Comparison of ENCODE assay signal across 16 mouse cellular contexts in the genomic region with DNA sequence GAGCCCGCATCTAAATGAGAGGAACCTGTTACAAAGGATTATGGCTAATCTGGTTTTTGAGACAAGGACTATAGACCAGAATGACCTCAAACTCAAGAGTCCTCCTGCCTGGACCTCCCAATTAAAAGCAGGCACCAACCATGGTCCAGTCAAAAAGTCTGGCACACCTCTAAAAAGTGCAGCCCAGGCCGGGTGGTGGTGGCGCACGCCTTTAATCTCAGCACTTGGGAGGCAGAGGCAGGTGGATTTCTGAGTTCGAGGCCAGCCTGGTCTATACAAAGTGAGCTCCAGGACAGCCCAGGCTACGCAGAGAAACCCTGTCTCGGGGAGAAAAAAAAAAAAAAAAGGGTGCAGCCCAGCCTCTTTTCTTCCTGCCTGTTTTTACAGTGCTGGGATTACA. TPM values are rescaled to one million over a fixed set of nuclear protein-coding genes. Genes with fewer than 3 reads are reported as not detected.
DNase-seq lines count a peak whose midpoint lies in the region; ATAC-seq and TF ChIP-seq lines count a peak whose summit lies in the region.
"Had no signal": no experiment of that assay in that cellular context is flagged by ENCODE, and none has a peak within 500 bp of the region (broad histone marks: within the 10 kb centered on the region; RNA-seq: fewer than 3 reads in every experiment).

No protein-coding gene starts in this region.

- H3K4me2 ChIP-seq in heart, embryonic 14.5 days (ENCODE audit: low read length): peak overlapping the region; percentile 48; the same call in 1 of the 2 replicates
- no peak overlapping the region; the same call in 1 of the 2 replicates for H3K4me2 ChIP-seq in heart, embryonic 11.5 days
- peak overlapping the region; percentile 51; the same call in 1 of the 2 replicates for H3K4me2 ChIP-seq in liver, embryonic 11.5 days
- no peak overlapping the region for H3K4me2 ChIP-seq in limb, embryonic 11.5 days (ENCODE audit: low read depth, severe bottlenecking)
- H3K4me2 ChIP-seq: forebrain, embryonic 15.5 days; neural tube, embryonic 12.5 days had no signal

- no peaks in the 10 kb centered on the region for H3K9me3 ChIP-seq in heart, embryonic 14.5 days (ENCODE audit: control insufficient read depth, low read length)
- no peaks in the 10 kb centered on the region for H3K9me3 ChIP-seq in heart, embryonic 11.5 days (replicated peaks; ENCODE audit: control insufficient read depth, low read length)
- H3K9me3 ChIP-seq in liver, embryonic 11.5 days (ENCODE audit: control insufficient read depth, low read length): no peaks in the 10 kb centered on the region
- no peaks in the 10 kb centered on the region for H3K9me3 ChIP-seq in E14TG2a.4 (ENCODE audit: low read length)
- no peaks in the 10 kb centered on the region for H3K9me3 ChIP-seq in limb, embryonic 11.5 days (ENCODE audit: control insufficient read depth, low read length)
- H3K9me3 ChIP-seq: forebrain, embryonic 15.5 days; hindbrain, embryonic 15.5 days; neural tube, embryonic 12.5 days had no signal

- H3K9ac ChIP-seq in heart, embryonic 14.5 days (ENCODE audit: low read length): no peak overlapping the region
- H3K9ac ChIP-seq in heart, embryonic 11.5 days (ENCODE audit: low read depth, low read length): no peak overlapping the region; the same call in 1 of the 2 replicates
- no peak overlapping the region for H3K9ac ChIP-seq in liver, embryonic 11.5 days (ENCODE audit: low read depth, low read length)
- H3K9ac ChIP-seq in limb, embryonic 11.5 days (ENCODE audit: low read length): no peak overlapping the region
- H3K9ac ChIP-seq: forebrain, embryonic 15.5 days; hindbrain, embryonic 15.5 days; neural tube, embryonic 12.5 days had no signal

- no peak for DNase-seq in liver, embryonic 11.5 days (ENCODE audit: low spot score)
- no peak for DNase-seq in liver
- peak; percentile 18 for DNase-seq in limb, embryonic 11.5 days (ENCODE audit: low spot score)
- no peak for DNase-seq in layer of hippocampus, postnatal 36 days
- DNase-seq in cerebellum, postnatal 4 days (ENCODE audit: low spot score in 2 of 2): no peak
- DNase-seq: right cerebral cortex, postnatal 14 days had no signal

- peaks cover 14% of the 10 kb centered on the region for H3K27me3 ChIP-seq in heart, embryonic 14.5 days (ENCODE audit: control insufficient read depth, insufficient read depth, low read length)
- peaks cover 5% of the 10 kb centered on the region; the same call in 1 of the 2 replicates for H3K27me3 ChIP-seq in heart, embryonic 11.5 days (ENCODE audit: control insufficient read depth, insufficient read depth, low read length)
- no peaks in the 10 kb centered on the region for H3K27me3 ChIP-seq in liver, embryonic 11.5 days (replicated peaks; ENCODE audit: control insufficient read depth, insufficient read depth, low read length)
- H3K27me3 ChIP-seq in E14TG2a.4 (ENCODE audit: insufficient read depth, low read length): peaks cover 27% of the 10 kb centered on the region
- H3K27me3 ChIP-seq in limb, embryonic 11.5 days (ENCODE audit: control insufficient read depth, insufficient read depth, low read length): no peaks in the 10 kb centered on the region
- H3K27me3 ChIP-seq: forebrain, embryonic 15.5 days; hindbrain, embryonic 15.5 days; neural tube, embryonic 12.5 days had no signal

- H3K4me1 ChIP-seq in heart, embryonic 14.5 days (ENCODE audit: control insufficient read depth in 2 of 2, insufficient read depth in 2 of 2, low read length in 2 of 2): peaks cover 0 to 10% of the 10 kb centered on the region in 2 experiments; a peak in 1 of 4 replicates
- peaks cover 9% of the 10 kb centered on the region for H3K4me1 ChIP-seq in heart, embryonic 11.5 days (ENCODE audit: control insufficient read depth, insufficient read depth, low read length)
- H3K4me1 ChIP-seq in liver, embryonic 11.5 days (replicated peaks; ENCODE audit: control insufficient read depth, insufficient read depth, low read length): peaks cover 10% of the 10 kb centered on the region
- peaks cover 55% of the 10 kb centered on the region for H3K4me1 ChIP-seq in E14TG2a.4 (replicated peaks; ENCODE audit: low read depth, low read length)
- peaks cover 4% of the 10 kb centered on the region; the same call in 1 of the 2 replicates for H3K4me1 ChIP-seq in limb, embryonic 11.5 days (ENCODE audit: control insufficient read depth, insufficient read depth, low read length)
- H3K4me1 ChIP-seq: forebrain, embryonic 15.5 days; neural tube, embryonic 12.5 days had no signal

- no peak for TF ChIP-seq CTCF in E14TG2a.4 (conservative IDR thresholded peaks at IDR 0.05; ENCODE audit: low read length)

- no peak overlapping the region for H3K27ac ChIP-seq in heart, embryonic 14.5 days (replicated peaks in 1 of 2; ENCODE audit: control insufficient read depth in 1 of 2, insufficient read depth in 1 of 2, low read depth in 2 of 2, low read length in 2 of 2)
- no peak overlapping the region for H3K27ac ChIP-seq in heart, embryonic 11.5 days (ENCODE audit: low read depth, low read length)
- H3K27ac ChIP-seq in liver, embryonic 11.5 days (ENCODE audit: low read depth, low read length): no peak overlapping the region
- H3K27ac ChIP-seq in limb, embryonic 11.5 days (replicated peaks; ENCODE audit: low read depth, low read length): no peak overlapping the region
- H3K27ac ChIP-seq: forebrain, embryonic 15.5 days; hindbrain, embryonic 15.5 days; neural tube, embryonic 12.5 days had no signal

- no peak overlapping the region for H3K4me3 ChIP-seq in heart, embryonic 14.5 days (ENCODE audit: control insufficient read depth in 1 of 2, insufficient read depth in 1 of 2, low read depth in 1 of 2, low read length in 2 of 2)
- no peak overlapping the region for H3K4me3 ChIP-seq in heart, embryonic 11.5 days (ENCODE audit: low read depth, low read length)
- no peak overlapping the region for H3K4me3 ChIP-seq in liver, embryonic 11.5 days (ENCODE audit: low read depth, low read length)
- peak overlapping the region; percentile 74; the same call in 1 of the 2 replicates for H3K4me3 ChIP-seq in E14TG2a.4 (replicated peaks; ENCODE audit: low read length)
- H3K4me3 ChIP-seq in limb, embryonic 11.5 days (ENCODE audit: low read depth, low read length): no peak overlapping the region
- H3K4me3 ChIP-seq: forebrain, embryonic 15.5 days; hindbrain, embryonic 15.5 days; neural tube, embryonic 12.5 days had no signal

- 73% methylated on average over 7 of the region's 7 CpGs for WGBS in heart, embryonic 14.5 days
- WGBS in heart, embryonic 11.5 days (ENCODE audit: insufficient replicate concordance): 76% methylated on average over 7 of the region's 7 CpGs
- 66% methylated on average over 7 of the region's 7 CpGs for WGBS in liver, embryonic 11.5 days
- WGBS in limb, embryonic 11.5 days: 73% methylated on average over 7 of the region's 7 CpGs

- no peak for ATAC-seq in heart, embryonic 14.5 days (ENCODE audit: insufficient number of reproducible peaks, insufficient read depth, low FRiP score, low read depth)
- no peak for ATAC-seq in heart, embryonic 11.5 days (replicated peaks; ENCODE audit: insufficient number of reproducible peaks, low FRiP score, low TSS enrichment)
- 0 out of 2 replicates have a peak, but pooled peaks have one; percentile 4 for ATAC-seq in liver, embryonic 11.5 days (replicated peaks; ENCODE audit: low FRiP score)
- ATAC-seq in limb, embryonic 11.5 days (ENCODE audit: insufficient number of reproducible peaks, low FRiP score, low TSS enrichment, low read depth): no peak
- ATAC-seq: forebrain, embryonic 15.5 days had no signal

- H3K36me3 ChIP-seq in heart, embryonic 14.5 days (ENCODE audit: control insufficient read depth, insufficient read depth, low read length): peaks cover 43% of the 10 kb centered on the region
- peaks cover 20% of the 10 kb centered on the region for H3K36me3 ChIP-seq in heart, embryonic 11.5 days (ENCODE audit: control insufficient read depth, insufficient read depth, low read length)
- peaks cover 22% of the 10 kb centered on the region for H3K36me3 ChIP-seq in liver, embryonic 11.5 days (ENCODE audit: control insufficient read depth, insufficient read depth, low read length)
- peaks cover 42% of the 10 kb centered on the region for H3K36me3 ChIP-seq in E14TG2a.4 (ENCODE audit: insufficient read depth, low read length)
- peaks cover 15% of the 10 kb centered on the region for H3K36me3 ChIP-seq in limb, embryonic 11.5 days (ENCODE audit: control insufficient read depth, insufficient read depth, low read length)

RNA-seq across cellular contexts. Expression of gene Carmil2, which starts 0.7 kb away (rescaled TPM):
- polyA plus RNA-seq in heart, embryonic 14.5 days (2014; fragmentation: Nextera tagmentation; extraction: Ambion mirVana): 0.36 and 0.41 TPM in 2 replicates
- polyA plus RNA-seq in heart, embryonic 11.5 days (2014; fragmentation: Nextera tagmentation; extraction: Ambion mirVana): 0.27 and 0.46 TPM in 2 replicates
- polyA plus RNA-seq in liver, embryonic 11.5 days (2014; fragmentation: Nextera tagmentation; extraction: Ambion mirVana): 0.82 and 0.90 TPM in 2 replicates
- polyA plus RNA-seq in limb, embryonic 11.5 days (2014; fragmentation: Nextera tagmentation; extraction: Ambion mirVana): 0.45 and 0.73 TPM in 2 replicates
- total RNA-seq in layer of hippocampus, postnatal 36 days (2021): 10 to 100 TPM; 69.3 to 72.7 TPM

RNA-seq across cellular contexts. Expression of gene Acd, which starts 15.6 kb away (rescaled TPM):
- polyA plus RNA-seq in heart, embryonic 14.5 days (2014; fragmentation: Nextera tagmentation; extraction: Ambion mirVana): 39.7 and 41.7 TPM in 2 replicates
- polyA plus RNA-seq in heart, embryonic 11.5 days (2014; fragmentation: Nextera tagmentation; extraction: Ambion mirVana): 39.3 and 41.5 TPM in 2 replicates
- polyA plus RNA-seq in liver, embryonic 11.5 days (2014; fragmentation: Nextera tagmentation; extraction: Ambion mirVana): 47.5 and 47.8 TPM in 2 replicates
- 68.9 and 71.5 TPM in 2 replicates for polyA plus RNA-seq in limb, embryonic 11.5 days (2014; fragmentation: Nextera tagmentation; extraction: Ambion mirVana)
- 10 to 100 TPM; 37.1 to 38.7 TPM for total RNA-seq in layer of hippocampus, postnatal 36 days (2021)

RNA-seq across cellular contexts. Expression of gene Pard6a, which starts 15.6 kb away (rescaled TPM):
- 12.9 and 17.3 TPM in 2 replicates for polyA plus RNA-seq in heart, embryonic 14.5 days (2014; fragmentation: Nextera tagmentation; extraction: Ambion mirVana)
- 10.9 and 14.2 TPM in 2 replicates for polyA plus RNA-seq in heart, embryonic 11.5 days (2014; fragmentation: Nextera tagmentation; extraction: Ambion mirVana)
- 12.8 and 18.2 TPM in 2 replicates for polyA plus RNA-seq in liver, embryonic 11.5 days (2014; fragmentation: Nextera tagmentation; extraction: Ambion mirVana)
- polyA plus RNA-seq in limb, embryonic 11.5 days (2014; fragmentation: Nextera tagmentation; extraction: Ambion mirVana): 14.6 TPM in 2 replicates
- 10 to 100 TPM; 29.1 to 36.3 TPM for total RNA-seq in layer of hippocampus, postnatal 36 days (2021)

RNA-seq across cellular contexts. Expression of gene 4933405L10Rik, which starts 22.1 kb away (rescaled TPM):
- not detected in 2 replicates for polyA plus RNA-seq in heart, embryonic 14.5 days (2014; fragmentation: Nextera tagmentation; extraction: Ambion mirVana)
- polyA plus RNA-seq in heart, embryonic 11.5 days (2014; fragmentation: Nextera tagmentation; extraction: Ambion mirVana): 0.13 TPM in 1 of 2 replicates, not detected in the other
- 0.26 TPM in 1 of 2 replicates, not detected in the other for polyA plus RNA-seq in liver, embryonic 11.5 days (2014; fragmentation: Nextera tagmentation; extraction: Ambion mirVana)
- 0.12 TPM in 1 of 2 replicates, not detected in the other for polyA plus RNA-seq in limb, embryonic 11.5 days (2014; fragmentation: Nextera tagmentation; extraction: Ambion mirVana)
- total RNA-seq in layer of hippocampus, postnatal 36 days (2021): not detected
- total RNA-seq: adrenal gland, postnatal 14 days; layer of hippocampus, postnatal 14 days had no signal
- polyA plus RNA-seq: lung, postnatal 0 days; neural tube, embryonic 12.5 days; thymus, postnatal 0 days had no signal

RNA-seq across cellular contexts. Expression of gene Enkd1, which starts 22.7 kb away (rescaled TPM):
- 9.3 and 10.1 TPM in 2 replicates for polyA plus RNA-seq in heart, embryonic 14.5 days (2014; fragmentation: Nextera tagmentation; extraction: Ambion mirVana)
- 13.3 and 16.9 TPM in 2 replicates for polyA plus RNA-seq in heart, embryonic 11.5 days (2014; fragmentation: Nextera tagmentation; extraction: Ambion mirVana)
- 22.3 and 23.6 TPM in 2 replicates for polyA plus RNA-seq in liver, embryonic 11.5 days (2014; fragmentation: Nextera tagmentation; extraction: Ambion mirVana)
- 42.3 and 44.3 TPM in 2 replicates for polyA plus RNA-seq in limb, embryonic 11.5 days (2014; fragmentation: Nextera tagmentation; extraction: Ambion mirVana)
- total RNA-seq in layer of hippocampus, postnatal 36 days (2021): 1 to 10 TPM; 9.0 to 9.4 TPM

Comparison
In these comparisons a context has a peak if more than half of its experiments do, and no peak if none do; other contexts are left out.
1. H3K4me2 ChIP-seq: peak in heart, embryonic 14.5 days (single experiment) and liver, embryonic 11.5 days (single experiment); none in heart, embryonic 11.5 days (single experiment) and limb, embryonic 11.5 days (single experiment).